Mouse (Mus musculus): ENCODE data around the gene Prr36. TPM values are rescaled to one million over a fixed set of nuclear protein-coding genes. Genes with fewer than 3 reads are reported as not detected.

Gene Prr36
- polyA plus RNA-seq, 1 experiment from 2014 or later: 37.5 TPM

- H3K36me3 ChIP-seq: peaks cover 82% of the 10 kb centered on the region
- H3K4me1 ChIP-seq: peaks cover 14% of the 10 kb centered on the region
- ATAC-seq (ENCODE audit: low FRiP score): no peak
- no peak overlapping the region for H3K9ac ChIP-seq (replicated peaks)
- H3K4me2 ChIP-seq: no peak overlapping the region
- 23% methylated on average over 3 of the region's 3 CpGs for WGBS
- H3K27me3 ChIP-seq (replicated peaks): no peaks in the 10 kb centered on the region
- no peak overlapping the region for H3K4me3 ChIP-seq (replicated peaks)
- H3K27ac ChIP-seq (replicated peaks): no peak overlapping the region
- no peaks in the 10 kb centered on the region for H3K9me3 ChIP-seq (replicated peaks)
Measured at GRCm38 (mm10) chr8:4189031-4189722, 28.1 kb downstream of the Prr36 start.

- Histone ChIP-seq H3K9ac (replicated peaks) (no peak overlapping the region), H3K9me3 (replicated peaks) (no peaks in the 10 kb centered on the region), H3K4me3 (replicated peaks) (no peak overlapping the region), H3K4me2 (no peak overlapping the region), H3K4me1 (peaks cover 11% of the 10 kb centered on the region), H3K27me3 (replicated peaks) (no peaks in the 10 kb centered on the region), H3K36me3 (peaks cover 81% of the 10 kb centered on the region), H3K27ac (replicated peaks) (no peak overlapping the region)
- ATAC-seq (ENCODE audit: low FRiP score): no peak
Measured at GRCm38 (mm10) chr8:4188605-4189004, 28.7 kb downstream of the Prr36 start.

- Histone ChIP-seq H3K4me1 (no peaks in the 10 kb centered on the region), H3K36me3 (peaks cover 68% of the 10 kb centered on the region), H3K9me3 (replicated peaks) (no peaks in the 10 kb centered on the region), H3K27me3 (replicated peaks) (no peaks in the 10 kb centered on the region), H3K9ac (replicated peaks) (no peak overlapping the region), H3K4me3 (replicated peaks) (no peak overlapping the region), H3K4me2 (no peak overlapping the region), H3K27ac (replicated peaks) (no peak overlapping the region)
- 97% methylated on average over 2 of the region's 2 CpGs for WGBS
- no peak for ATAC-seq (ENCODE audit: low FRiP score)
Measured at GRCm38 (mm10) chr8:4186151-4186550, 31.1 kb downstream of the Prr36 start.

- Histone ChIP-seq H3K4me3 (replicated peaks) (no peak overlapping the region), H3K36me3 (peaks cover 63% of the 10 kb centered on the region), H3K4me1 (no peaks in the 10 kb centered on the region), H3K27me3 (replicated peaks) (no peaks in the 10 kb centered on the region), H3K9me3 (replicated peaks) (no peaks in the 10 kb centered on the region), H3K9ac (replicated peaks) (no peak overlapping the region), H3K27ac (replicated peaks) (no peak overlapping the region), H3K4me2 (no peak overlapping the region)
- WGBS: 86% methylated on average over 8 of the region's 8 CpGs
- no peak for ATAC-seq (ENCODE audit: low FRiP score)
Measured at GRCm38 (mm10) chr8:4183409-4183808, 33.9 kb downstream of the Prr36 start.

GRCm38 (mm10) chr8:4174018-4174417, 43.2 kb downstream of the Prr36 start:
- WGBS: 68% methylated on average over 2 of the region's 2 CpGs
- no peak overlapping the region for H3K4me3 ChIP-seq (replicated peaks)
- H3K4me1 ChIP-seq: peaks cover 19% of the 10 kb centered on the region
- H3K36me3 ChIP-seq: peaks cover 40% of the 10 kb centered on the region
- H3K4me2 ChIP-seq: no peak overlapping the region
- no peaks in the 10 kb centered on the region for H3K9me3 ChIP-seq (replicated peaks)
- no peak overlapping the region for H3K9ac ChIP-seq (replicated peaks)
- no peak overlapping the region for H3K27ac ChIP-seq (replicated peaks)
- ATAC-seq (ENCODE audit: low FRiP score): no peak
- no peaks in the 10 kb centered on the region for H3K27me3 ChIP-seq (replicated peaks)

GRCm38 (mm10) chr8:4172486-4172885, 44.8 kb downstream of the Prr36 start:
- ATAC-seq (ENCODE audit: low FRiP score): no peak
- no peaks in the 10 kb centered on the region for H3K9me3 ChIP-seq (replicated peaks)
- no peak overlapping the region for H3K27ac ChIP-seq (replicated peaks)
- H3K4me1 ChIP-seq: peaks cover 33% of the 10 kb centered on the region
- H3K4me3 ChIP-seq (replicated peaks): no peak overlapping the region
- no peak overlapping the region for H3K4me2 ChIP-seq
- no peaks in the 10 kb centered on the region for H3K27me3 ChIP-seq (replicated peaks)
- H3K9ac ChIP-seq (replicated peaks): no peak overlapping the region
- H3K36me3 ChIP-seq: peaks cover 32% of the 10 kb centered on the region
- WGBS: 78% methylated on average over 3 of the region's 3 CpGs

- H3K4me2 ChIP-seq: peak overlapping the region; percentile 62
- no peak overlapping the region for H3K9ac ChIP-seq (replicated peaks)
- H3K9me3 ChIP-seq (replicated peaks): no peaks in the 10 kb centered on the region
- H3K27ac ChIP-seq (replicated peaks): no peak overlapping the region
- no peak for ATAC-seq (ENCODE audit: low FRiP score)
- H3K36me3 ChIP-seq: peaks cover 11% of the 10 kb centered on the region; the same call in 1 of the 2 replicates
- H3K4me3 ChIP-seq (replicated peaks): peak overlapping the region; percentile 94
- WGBS: 91% methylated on average over 1 of the region's 1 CpGs
- no peaks in the 10 kb centered on the region for H3K27me3 ChIP-seq (replicated peaks)
- peaks cover 42% of the 10 kb centered on the region for H3K4me1 ChIP-seq
Measured at GRCm38 (mm10) chr8:4167918-4168317, 49.3 kb downstream of the Prr36 start.

- WGBS: 7% methylated on average over 9 of the region's 10 CpGs
Measured at GRCm38 (mm10) chr8:4166881-4167525, 50.3 kb downstream of the Prr36 start.

GRCm38 (mm10) chr8:4165852-4166751, 51.2 kb downstream of the Prr36 start, which contains the start of gene Evi5l:
Gene Evi5l (plus strand): TSS chr8:4166567.
- Histone ChIP-seq H3K27me3 (replicated peaks) (no peaks in the 10 kb centered on the region), H3K9me3 (replicated peaks) (no peaks in the 10 kb centered on the region), H3K4me2 (peak within 1 kb of the TSS; percentile 62), H3K27ac (replicated peaks) (peak within 1 kb of the TSS; percentile 89), H3K36me3 (no peaks in the 10 kb centered on the region; the same call in 1 of the 2 replicates), H3K9ac (replicated peaks) (peak within 1 kb of the TSS; percentile 95), H3K4me1 (peaks cover 42% of the 10 kb centered on the region), H3K4me3 (replicated peaks) (peak within 1 kb of the TSS; percentile 94)
- ATAC-seq (ENCODE audit: low FRiP score): peak; percentile 97
- WGBS: 1% methylated on average over 51 of the region's 51 CpGs

More at GRCm38 (mm10) chr8:4166881-4167525, 50.3 kb downstream of the Prr36 start:
- Histone ChIP-seq H3K27ac (replicated peaks) (peak overlapping the region; percentile 82), H3K27me3 (replicated peaks) (no peaks in the 10 kb centered on the region), H3K4me2 (peak overlapping the region; percentile 62), H3K9me3 (replicated peaks) (no peaks in the 10 kb centered on the region), H3K4me1 (peaks cover 42% of the 10 kb centered on the region), H3K9ac (replicated peaks) (peak overlapping the region; percentile 95), H3K36me3 (peaks cover 8% of the 10 kb centered on the region; the same call in 1 of the 2 replicates), H3K4me3 (replicated peaks) (peak overlapping the region; percentile 94)
- peak; percentile 14 for ATAC-seq (ENCODE audit: low FRiP score)

- Histone ChIP-seq H3K4me2 (peak overlapping the region; percentile 60), H3K27ac (replicated peaks) (peak overlapping the region; percentile 89), H3K4me1 (peaks cover 36% of the 10 kb centered on the region), H3K27me3 (replicated peaks) (no peaks in the 10 kb centered on the region), H3K4me3 (replicated peaks) (peak overlapping the region; percentile 94), H3K36me3 (no peaks in the 10 kb centered on the region; the same call in 1 of the 2 replicates), H3K9ac (replicated peaks) (peak overlapping the region; percentile 62), H3K9me3 (replicated peaks) (no peaks in the 10 kb centered on the region)
- no peak for ATAC-seq (ENCODE audit: low FRiP score)
- WGBS: 6% methylated on average over 13 of the region's 13 CpGs
Measured at GRCm38 (mm10) chr8:4165176-4165851, 51.9 kb downstream of the Prr36 start.

- no peaks in the 10 kb centered on the region for H3K27me3 ChIP-seq (replicated peaks)
- H3K4me1 ChIP-seq: peaks cover 11% of the 10 kb centered on the region
- 59% methylated on average over 4 of the region's 4 CpGs for WGBS
- no peak overlapping the region for H3K4me2 ChIP-seq
- H3K9me3 ChIP-seq (replicated peaks): no peaks in the 10 kb centered on the region
- no peak overlapping the region for H3K4me3 ChIP-seq (replicated peaks)
- H3K27ac ChIP-seq (replicated peaks): no peak overlapping the region
- no peaks in the 10 kb centered on the region for H3K36me3 ChIP-seq
- H3K9ac ChIP-seq (replicated peaks): no peak overlapping the region
- no peak for ATAC-seq (ENCODE audit: low FRiP score)
Measured at GRCm38 (mm10) chr8:4162786-4163185, 54.5 kb downstream of the Prr36 start.

Data from neural tube, embryonic 15.5 days (tissue).